Mouse (Mus musculus): Measurements from ENCODE around the gene Plekhg2.
A peak's percentile ranks its signal among the peaks of the same experiment; 100 is the strongest.
"Not testable (repeated sequence)": the region's sequence is repeated elsewhere in the genome, so short reads cannot be mapped to it uniquely, and the experiment has no call there.

The Plekhg2 gene

DNA sequence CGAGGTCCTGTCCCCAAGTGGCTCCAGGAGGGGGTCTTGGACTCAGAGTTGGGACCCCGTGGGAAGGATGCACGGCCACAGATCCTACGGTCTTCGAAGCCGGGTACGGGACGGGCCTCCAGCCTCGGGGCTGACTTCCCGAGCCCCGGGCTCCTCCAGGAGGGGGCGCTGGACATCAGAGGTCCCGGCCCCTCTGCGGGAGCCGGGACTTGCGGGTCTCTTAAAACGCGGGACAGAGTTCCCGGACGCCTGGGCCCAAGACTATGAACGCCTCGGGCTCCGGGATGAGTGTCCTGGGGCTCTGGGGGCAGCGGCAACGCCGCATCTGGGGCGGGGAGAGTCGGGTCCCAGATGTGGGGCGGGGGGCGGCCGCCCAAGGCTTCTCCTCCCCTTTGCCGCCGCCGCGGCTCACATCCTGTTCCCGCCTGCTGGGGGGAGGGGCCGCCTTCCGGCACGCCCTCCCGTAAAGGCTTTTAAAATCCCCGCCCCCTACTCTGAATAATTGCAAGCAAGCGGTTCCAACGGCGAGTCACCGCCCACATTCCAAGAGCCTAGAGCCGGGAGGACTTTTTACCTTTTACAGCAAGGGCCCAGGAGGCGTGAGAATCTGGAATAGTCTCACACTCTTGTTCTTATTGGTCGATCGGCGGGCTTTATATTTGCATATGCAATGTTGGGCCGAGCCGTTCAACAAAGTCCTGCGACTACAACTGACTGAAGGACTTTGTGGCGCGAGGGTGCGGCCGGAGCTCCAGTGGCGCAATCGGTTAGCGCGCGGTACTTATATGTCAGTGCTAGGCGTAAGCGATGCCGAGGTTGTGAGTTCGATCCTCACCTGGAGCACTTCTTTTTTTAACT, at the start of gene Plekhg2:
Gene Plekhg2, minus strand, starts transcription at position 349 of the 858 bp plus-strand sequence.
- peak; percentile 98 for DNase-seq (ENCODE audit: low read depth, low spot score)

DNA sequence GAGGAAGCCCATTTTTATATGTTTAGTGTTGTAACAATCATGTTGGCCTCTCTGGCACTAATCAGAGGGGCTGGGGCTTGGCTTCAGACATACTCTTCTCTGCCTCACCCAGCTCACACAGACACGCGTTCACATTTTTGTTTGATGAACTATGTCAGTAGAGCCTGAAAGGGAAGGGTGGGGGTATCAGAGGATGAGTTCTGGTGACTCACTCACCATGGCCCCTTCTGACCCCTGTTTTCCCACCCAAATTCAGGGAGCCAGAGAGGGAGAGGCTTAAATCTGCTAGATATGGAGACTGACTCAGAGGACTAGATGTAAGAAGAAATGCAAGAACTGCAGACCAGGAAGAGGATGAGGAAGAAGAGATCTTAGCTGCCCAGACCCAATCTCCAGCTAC, 47.0 kb upstream of the Plekhg2 start:
- DNase-seq (ENCODE audit: low read depth, low spot score) = peak; percentile 35

DNA sequence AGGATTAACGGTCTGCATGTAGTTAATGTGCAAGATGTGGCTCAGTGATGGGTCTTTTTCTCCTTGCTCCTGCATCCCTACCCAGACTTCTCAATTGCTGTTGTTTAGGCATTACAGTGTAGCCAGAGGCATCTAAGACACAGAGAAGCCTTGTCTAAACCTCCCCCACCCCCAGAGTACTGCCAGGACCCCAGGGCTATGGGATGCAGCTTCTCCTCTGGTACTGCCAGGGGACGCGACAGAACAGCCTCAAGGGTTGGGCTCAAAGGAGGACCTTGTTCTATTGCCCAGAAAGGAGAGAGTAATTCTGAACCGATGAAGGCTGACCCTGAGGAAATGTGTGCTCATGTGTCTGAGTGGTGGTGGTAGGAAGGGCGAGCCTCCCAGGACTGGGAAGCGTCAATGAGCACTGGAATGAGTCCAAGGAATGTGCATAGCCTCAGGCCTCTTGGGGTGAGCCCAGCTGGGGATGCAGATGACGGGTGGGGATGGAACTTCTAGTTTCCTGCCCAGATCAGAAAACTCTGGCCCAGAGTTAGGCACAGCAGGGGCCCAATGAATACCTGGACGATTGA, 45.8 kb upstream of the Plekhg2 start:
- DNase-seq (ENCODE audit: low read depth, low spot score) = peak; percentile 94

DNA sequence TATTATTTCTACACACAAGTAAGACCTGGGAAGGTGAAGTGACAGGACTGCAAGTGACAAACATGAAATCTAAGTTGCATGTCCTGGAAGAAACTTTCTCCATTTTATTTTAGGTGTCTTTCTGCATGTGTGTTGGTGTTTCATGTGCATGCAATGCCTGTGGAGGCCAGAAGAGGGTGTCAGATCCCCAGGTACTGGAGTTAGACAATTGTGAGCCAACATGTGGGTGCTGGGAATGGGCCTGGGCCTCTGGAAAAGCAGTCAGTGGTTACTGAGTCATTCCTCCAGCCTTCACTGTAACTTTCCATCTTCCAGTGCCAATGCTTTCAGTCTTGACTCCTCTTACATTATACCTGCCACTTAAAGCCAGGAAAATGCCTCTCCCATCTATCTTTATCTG, 45.0 kb upstream of the Plekhg2 start:
- DNase-seq (ENCODE audit: low read depth, low spot score) = peak; percentile 76

DNA sequence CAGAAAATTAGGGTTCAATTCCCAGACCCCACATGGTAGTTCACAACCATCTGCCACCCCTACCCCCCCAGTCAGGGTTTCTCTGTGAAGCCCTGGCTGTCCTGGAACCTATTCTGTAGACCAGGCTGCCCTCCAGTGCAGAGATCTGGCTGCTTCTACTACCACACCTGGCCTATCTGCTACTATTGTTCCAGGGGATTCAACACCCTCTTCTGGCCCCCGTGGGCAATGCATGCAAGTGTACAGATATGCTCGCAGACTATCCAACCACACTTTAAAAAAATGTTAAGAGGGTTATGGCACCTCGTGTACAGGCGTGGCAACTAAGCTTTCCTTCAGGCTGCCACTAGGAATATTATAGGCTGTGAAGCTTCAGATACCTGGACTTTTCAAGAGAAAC, 40.4 kb upstream of the Plekhg2 start:
- no peak for DNase-seq (ENCODE audit: low read depth, low spot score)

DNA sequence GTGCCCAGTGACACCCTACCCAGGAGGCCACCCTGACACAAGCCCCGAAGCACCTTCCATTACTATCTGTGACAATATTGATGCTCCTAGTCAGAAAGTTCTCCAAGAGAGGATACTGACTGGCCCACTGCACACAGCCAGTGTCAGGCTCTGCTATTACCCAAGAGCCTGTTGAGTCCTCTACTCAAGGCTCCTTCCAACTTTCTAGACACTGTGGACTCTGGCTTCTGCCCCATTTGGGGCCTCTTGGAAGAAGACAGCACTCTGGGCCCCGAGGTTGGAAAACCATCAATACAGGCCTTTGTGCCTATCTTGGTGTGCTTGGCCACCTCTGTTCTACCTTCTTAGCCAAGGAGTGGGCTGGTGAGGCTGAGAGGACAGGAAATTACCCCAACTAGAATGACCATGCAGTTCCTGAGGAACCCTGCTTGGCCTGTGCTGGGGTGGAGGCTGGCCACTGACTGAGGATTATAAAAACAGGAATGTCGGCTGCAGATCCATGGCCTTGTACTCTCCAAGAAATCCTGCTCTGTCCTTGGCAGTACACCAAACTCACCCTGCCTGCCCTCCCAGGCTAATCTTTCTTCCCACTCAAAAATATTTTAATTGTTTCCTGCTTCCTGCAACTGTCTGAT, 38.6 kb upstream of the Plekhg2 start:
- no peak for DNase-seq (ENCODE audit: low read depth, low spot score)

DNA sequence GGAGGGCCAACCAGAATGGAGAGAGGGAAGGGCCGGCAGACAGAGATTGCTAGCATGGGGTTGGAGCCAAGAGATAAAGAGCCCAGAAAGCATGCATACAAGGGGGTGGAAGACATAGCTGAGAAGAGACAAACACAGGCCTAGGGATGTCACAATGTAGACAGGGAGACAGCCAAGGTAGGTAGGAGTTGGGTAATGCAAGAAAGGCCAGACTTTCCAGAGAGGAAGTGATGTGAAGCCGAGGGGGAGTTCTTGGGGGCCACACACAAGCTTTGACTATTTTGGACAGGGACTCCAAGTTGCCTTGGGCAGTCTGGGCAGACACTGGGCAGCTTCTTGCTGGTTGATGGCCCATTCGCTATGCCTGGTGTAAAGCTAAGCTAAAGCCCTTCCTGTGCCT, 29.5 kb upstream of the Plekhg2 start:
- DNase-seq (ENCODE audit: low read depth, low spot score) = no peak

DNA sequence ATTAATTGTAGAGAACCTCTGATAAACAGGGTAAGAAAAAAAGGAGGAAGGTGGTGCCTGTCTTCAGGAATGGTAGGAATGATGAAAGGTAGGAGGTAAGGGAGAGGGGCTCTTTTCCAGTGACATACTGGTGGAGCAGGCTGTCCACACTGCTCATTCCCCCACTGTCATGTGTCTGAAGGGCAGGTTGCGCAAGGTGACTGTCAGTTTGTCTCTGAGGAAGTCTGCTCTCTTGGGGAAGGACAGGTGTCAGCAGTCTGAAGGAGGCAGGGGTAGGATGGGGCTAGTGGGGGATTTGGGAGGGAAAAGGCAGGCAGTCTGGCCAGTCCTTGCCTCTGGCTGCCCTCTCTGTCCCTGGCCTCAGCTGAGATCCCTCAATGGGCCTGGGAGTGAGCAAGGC, 28.6 kb upstream of the Plekhg2 start:
- DNase-seq (ENCODE audit: low read depth, low spot score) = no peak

DNA sequence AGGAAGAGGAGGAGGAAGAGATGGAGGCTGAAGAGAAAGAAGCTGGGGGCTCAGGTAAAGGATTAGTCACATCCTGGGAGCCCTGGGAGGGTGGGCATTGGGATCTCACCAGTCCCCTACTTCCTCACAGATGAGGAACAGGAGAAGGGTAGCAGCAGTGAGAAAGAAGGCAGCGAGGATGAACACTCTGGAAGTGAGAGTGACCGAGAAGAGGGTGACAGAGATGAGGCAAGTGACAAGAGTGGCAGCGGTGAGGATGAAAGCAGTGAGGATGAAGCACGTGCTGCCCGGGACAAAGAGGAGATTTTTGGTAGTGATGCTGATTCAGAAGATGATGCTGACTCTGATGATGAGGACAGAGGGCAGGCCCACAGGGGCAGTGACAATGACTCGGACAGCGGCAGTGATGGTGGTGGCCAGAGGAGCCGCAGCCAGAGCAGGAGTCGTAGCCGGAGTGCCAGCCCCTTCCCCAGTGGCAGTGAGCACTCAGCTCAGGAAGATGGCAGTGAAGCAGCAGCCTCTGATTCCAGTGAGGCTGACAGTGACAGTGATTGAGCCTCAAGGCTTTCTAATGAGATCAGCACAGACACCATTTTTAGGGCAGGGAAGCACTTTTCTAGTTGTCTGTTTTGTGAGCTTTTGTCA, 26.4 kb upstream of the Plekhg2 start:
- no peak for DNase-seq (ENCODE audit: low read depth, low spot score)

DNA sequence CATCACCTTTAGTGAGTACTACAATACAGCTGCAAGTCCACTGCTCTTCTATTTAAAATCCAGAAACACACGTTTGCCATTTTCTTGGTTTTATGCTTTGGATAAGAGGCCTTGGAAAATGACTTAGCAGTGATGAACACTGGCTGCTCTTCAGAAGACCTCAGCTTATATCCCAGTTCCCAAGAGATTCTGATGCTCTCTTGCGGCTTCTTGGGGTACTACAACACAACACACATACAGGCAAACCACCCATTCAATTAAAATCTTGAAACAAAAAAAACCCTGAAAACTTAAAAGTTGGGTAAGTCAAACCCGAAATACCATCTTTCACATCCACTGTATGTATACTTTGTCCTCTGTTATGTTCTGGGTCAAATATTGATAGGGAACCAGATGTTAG, 25.6 kb upstream of the Plekhg2 start:
- DNase-seq (ENCODE audit: low read depth, low spot score) = peak; percentile 78

DNA sequence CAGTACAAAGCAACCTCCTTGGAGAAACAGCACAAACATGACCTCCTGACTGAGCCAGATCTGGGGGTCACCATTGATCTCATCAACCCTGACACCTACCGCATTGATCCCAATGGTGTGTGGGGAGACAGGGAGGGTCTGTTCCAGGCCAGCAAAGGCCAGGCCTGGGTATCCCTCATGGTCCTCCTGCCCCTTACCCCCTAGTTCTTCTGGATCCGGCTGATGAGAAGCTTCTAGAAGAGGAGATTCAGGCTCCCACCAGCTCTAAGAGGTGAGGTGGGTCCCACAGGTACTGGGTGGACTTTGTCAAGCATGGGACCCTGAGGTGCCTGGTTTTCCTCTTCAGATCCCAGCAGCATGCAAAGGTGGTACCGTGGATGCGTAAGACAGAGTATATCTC, 23.0 kb upstream of the Plekhg2 start:
- DNase-seq (ENCODE audit: low read depth, low spot score) = no peak

DNA sequence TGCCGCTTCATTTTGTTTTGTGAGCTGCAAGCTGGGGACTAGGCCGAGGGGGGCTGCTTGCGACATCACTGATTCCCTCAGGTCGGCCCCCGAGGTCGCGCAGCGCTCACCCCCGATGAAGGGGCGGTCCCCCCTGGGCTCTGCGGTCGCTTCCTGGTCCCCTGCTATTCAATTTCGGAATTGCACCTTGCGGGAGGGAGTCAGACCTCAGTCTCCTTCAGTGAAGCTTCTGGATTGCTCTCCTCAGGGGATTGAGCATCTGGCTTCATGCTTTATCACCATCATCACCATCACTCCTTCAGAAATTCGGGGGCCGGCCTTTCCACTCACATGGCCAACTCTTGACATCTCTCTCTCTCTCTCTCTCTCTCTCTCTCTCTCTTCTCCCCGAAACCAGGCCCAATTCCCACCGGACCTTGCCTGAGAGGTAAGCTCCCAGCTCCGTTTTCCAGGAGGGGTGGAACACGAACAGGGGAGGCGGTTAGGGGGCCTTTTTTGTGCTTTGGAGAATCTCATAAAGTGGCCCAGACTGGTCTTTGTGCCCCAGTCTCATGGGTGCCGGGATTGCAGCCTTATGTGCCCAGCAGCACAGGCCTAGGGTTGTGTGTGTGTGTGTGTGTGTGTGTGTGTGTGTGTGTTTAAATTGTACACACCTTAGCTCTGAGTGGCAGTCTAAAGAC, 21.0 kb upstream of the Plekhg2 start:
- DNase-seq (ENCODE audit: low read depth, low spot score) = no peak

DNA sequence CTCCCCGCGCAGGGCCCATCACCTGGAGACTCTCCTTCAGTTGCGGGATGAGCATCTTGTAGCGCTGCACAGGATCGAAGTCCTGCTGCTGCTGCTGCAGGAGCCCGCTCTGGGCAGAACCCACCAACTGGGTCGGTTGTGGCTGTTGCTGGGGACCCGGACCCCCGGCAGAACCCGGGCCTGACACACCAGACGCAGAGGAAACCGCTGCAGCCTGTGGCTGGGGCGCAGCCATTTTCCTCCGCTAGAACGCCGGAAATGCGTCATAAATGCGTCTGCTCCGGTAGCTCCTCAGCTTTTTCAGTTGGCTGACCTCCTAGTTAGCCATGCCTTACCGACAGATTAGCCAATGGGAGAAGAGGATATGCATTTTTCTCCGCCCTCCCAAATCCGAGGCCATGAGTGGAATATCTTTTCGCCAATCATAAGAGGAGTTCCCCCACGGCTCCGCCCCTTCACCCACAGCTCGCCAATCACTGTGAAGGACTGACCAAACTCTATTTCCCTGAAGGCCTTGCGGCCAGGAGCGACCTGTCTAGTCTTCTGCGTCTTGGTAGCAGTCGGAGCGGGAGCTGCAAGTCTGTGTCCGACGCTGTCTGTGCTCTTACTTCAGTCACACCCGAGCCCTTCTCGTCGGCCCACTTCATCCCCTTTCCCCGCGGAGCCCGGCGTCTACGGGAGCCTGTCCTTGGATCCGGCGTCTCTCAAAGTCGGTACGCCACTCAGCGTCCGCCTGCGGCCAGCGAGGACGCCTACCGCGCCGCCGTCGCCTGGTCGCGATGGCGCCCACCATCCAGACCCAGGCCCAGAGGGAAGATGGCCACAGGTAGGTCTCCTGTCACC, 20.3 kb upstream of the Plekhg2 start, which contains the start of the genes Med29 and Paf1:
Gene Med29, minus strand, starts transcription at position 280 of the 843 bp plus-strand sequence.
Gene Paf1, plus strand, starts transcription at position 523 of the 843 bp plus-strand sequence.
- peak; percentile 99 for DNase-seq (ENCODE audit: low read depth, low spot score)

DNA sequence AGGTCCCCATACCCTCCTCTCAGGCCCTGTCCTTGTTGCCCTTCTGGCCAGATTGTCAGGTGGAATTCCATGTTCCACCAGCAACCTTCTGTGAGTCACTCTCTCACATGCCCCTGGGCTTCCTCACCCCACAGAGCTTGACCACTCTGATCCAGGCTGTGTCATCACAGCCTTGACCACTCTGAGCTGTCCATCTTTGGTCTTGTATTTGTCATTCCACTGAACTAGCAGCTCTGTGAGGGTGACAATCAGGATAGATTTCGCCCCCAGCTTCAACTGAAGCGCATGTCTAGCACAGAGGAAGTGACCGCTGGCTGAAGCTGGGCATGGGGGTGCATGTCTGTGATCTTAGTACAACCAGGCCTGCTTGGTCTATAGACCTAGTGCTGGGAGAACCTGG, 17.9 kb upstream of the Plekhg2 start:
- DNase-seq (ENCODE audit: low read depth, low spot score) = no peak

DNA sequence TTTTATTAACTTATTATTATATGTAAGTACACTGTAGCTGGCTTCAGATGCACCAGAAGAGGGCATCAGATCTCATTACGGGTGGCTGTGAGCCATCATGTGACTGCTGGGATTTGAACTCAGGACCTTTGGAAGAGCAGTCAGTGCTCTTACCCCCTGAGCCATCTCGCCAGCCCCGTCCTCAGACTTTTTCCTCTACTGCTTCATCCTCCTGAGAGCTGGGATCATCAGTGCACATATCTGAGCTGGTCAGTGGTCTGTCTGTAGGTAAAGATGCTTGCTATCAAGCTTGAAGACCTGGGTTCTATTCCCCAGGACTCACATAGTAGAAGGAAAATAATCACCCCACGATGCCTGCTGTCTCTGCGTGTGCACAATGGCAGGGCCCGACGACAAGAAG, 15.0 kb upstream of the Plekhg2 start:
- not testable (repeated sequence) for DNase-seq (ENCODE audit: low read depth, low spot score)

DNA sequence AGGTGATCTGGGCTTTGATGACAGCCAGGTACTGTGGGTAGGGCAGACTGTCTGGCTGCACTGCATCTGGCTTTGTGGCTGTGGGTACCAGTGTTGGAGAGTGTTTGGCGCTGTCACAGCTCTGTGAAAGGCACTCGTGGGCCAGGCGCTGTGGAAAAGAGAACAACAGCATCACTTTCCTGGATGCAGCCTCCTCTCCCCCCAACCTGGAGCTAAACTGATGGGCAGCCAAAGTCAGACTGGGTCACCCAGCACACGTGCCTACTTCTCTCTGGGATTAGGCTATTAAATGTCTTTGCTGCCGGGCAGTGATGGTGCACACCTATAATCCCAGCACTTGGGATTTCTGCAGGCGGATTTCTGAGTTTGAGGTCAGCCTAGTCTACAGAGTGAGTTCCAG, 14.5 kb upstream of the Plekhg2 start:
- DNase-seq (ENCODE audit: low read depth, low spot score) = not testable (repeated sequence)

DNA sequence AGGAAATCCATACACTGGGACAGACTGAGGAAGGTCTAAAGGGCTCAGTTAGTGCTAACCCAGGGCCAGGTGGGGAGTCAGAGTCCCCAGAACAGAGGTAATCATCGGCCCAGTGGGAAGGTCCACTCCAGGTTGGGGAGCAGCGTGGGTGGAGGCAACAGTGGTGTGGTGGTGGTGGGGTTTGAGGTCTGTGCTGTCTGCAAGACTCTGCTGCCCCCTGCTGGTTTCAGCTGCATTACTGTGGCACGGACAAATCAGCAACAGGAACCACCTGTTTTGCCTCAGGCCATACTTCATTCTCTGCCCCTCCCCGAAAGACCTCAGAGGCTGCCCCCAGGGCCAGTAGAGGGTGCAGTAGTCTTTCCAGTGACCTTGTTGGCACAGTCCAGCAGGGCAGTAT, 14.1 kb upstream of the Plekhg2 start:
- DNase-seq (ENCODE audit: low read depth, low spot score) = peak; percentile 87

DNA sequence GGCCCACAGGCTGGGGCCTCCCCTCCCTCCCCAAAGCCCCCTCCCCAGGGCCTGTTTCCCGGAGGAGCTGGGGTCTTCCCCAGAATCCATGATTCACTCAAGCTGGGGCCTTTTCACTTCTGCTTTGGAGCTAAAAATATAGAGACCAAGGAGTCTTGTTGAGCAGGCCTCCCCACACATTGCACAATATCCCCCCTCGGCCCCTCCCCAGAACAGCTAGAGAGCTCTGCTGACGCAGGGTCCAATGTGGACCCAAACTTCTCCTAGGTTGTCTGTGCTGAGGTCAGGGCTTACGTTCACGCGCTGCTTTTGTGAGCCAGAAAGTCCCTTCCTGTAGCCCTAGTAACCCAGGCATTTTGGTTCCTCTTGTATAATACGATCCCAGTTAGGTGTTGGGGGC, 13.6 kb upstream of the Plekhg2 start:
- no peak for DNase-seq (ENCODE audit: low read depth, low spot score)

DNA sequence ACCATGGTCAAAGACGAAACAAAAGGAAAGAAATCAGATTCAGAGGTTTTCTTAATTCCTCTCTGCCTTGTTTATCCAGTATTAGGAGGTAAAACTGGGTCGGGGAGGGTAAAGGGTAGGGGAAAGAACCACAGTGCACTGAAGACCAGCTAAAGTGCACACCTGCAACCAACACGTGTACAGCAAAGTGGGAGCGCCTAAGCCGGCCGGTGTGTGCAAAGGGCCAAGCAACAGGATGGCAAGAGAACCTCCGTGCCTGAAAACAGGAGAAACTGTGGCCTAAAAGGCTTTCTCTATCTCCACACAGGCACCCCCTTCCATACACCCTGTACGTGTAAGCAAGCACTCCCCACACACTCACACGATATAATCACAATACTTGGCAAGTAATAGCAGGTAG, 12.8 kb upstream of the Plekhg2 start:
- no peak for DNase-seq (ENCODE audit: low read depth, low spot score)

DNA sequence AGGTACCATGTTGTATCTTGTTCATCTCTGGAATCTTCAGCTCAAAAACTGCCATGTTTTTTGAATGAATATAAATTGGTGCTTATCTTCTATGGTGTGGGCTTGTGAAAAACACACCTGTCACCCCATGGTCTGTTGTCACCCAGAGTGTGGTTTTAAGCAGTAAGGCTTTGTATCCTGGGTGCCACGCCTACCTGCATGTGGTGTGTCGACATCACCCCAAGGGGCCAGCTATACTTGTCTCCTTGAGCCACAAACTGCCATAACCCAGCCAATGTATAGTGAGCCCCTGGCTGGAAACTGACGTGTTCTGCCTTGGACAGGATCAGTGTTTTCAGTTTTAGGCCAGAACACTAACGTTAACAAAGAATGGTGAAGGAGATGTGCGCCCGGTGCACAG, 11.8 kb upstream of the Plekhg2 start:
- no peak for DNase-seq (ENCODE audit: low read depth, low spot score)

DNA sequence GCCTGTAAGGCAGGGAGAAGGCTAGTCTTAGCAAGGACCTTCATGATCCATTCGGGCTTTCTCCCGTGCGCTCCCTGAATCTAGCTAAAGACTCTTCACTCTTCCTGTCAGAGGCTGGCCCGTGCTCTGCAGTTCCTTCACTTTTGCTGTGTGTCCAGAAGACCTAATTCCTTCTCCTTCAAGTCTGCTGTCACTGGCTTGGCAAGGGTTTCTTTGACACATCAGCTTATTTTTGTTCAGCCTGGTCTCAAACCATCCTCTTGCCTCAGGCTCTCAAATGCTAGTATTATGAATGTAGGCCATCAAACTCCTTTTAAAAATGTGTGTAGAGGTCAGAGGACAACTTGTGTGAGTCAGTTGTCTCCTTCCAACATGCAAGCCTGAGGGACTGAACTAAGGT, 11.2 kb upstream of the Plekhg2 start:
- DNase-seq (ENCODE audit: low read depth, low spot score) = peak; percentile 68
